Mouse (Mus musculus): ENCODE measurements around the gene Paqr9.
"Not testable (repeated sequence)": the region's sequence is repeated elsewhere in the genome, so short reads cannot be mapped to it uniquely, and the experiment has no call there.

Gene Paqr9

GRCm38 (mm10) chr9:95559059-95559935 is at the start of gene Paqr9:
Gene Paqr9 (plus strand): TSS chr9:95559657.
- no peak for DNase-seq (ENCODE audit: low read depth, low spot score)

GRCm38 (mm10) chr9:95510693-95511404 is 48.6 kb upstream of the Paqr9 start:
- DNase-seq (ENCODE audit: low read depth, low spot score), result no peak

DNA sequence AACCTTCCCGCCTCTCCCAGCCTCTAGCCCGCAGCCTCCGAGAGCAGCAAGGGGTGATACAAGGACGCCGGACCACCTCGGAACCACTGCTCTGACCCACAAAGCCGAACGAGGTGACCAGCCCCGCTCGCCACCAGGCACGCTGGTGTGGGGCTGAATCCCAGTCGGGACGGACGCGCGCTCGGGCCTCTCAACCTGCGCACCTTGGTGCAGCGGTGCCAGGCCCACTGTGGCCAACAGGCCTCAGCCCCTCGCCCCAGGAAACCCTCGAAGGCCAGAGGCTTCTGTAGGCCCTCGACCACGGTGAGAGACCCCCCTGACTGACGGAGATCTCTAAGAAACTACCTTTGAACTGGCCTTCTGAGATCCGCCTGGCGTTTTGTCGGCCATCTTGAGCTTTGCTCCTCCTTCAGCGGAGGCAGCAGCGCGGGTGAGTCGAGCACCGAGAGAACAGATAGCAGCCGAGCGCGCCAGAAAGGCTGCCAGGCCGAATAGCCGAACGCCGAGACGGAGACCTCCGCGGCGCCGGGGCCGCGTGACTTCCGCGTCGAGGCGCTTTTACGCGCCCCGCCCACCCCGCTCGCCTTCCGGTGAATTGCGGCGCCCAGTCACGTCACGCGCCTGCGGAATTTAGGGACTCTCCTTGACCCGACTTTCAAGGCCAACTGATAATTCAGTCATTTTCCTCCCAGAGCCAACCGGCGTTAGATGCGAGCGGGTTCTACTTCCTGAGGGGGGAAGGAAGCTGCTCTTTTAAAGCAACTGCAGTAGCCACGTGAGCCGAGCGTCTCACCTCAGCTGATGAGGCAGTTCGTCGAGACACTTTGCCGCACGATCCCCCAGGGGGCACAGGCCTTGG is 47.8 kb upstream of the Paqr9 start, which contains the start of gene U2surp:
TSS of gene U2surp (minus strand) at position 525 of the 859 bp plus-strand sequence.
- peak; percentile 98 for DNase-seq (ENCODE audit: low read depth, low spot score)

DNA sequence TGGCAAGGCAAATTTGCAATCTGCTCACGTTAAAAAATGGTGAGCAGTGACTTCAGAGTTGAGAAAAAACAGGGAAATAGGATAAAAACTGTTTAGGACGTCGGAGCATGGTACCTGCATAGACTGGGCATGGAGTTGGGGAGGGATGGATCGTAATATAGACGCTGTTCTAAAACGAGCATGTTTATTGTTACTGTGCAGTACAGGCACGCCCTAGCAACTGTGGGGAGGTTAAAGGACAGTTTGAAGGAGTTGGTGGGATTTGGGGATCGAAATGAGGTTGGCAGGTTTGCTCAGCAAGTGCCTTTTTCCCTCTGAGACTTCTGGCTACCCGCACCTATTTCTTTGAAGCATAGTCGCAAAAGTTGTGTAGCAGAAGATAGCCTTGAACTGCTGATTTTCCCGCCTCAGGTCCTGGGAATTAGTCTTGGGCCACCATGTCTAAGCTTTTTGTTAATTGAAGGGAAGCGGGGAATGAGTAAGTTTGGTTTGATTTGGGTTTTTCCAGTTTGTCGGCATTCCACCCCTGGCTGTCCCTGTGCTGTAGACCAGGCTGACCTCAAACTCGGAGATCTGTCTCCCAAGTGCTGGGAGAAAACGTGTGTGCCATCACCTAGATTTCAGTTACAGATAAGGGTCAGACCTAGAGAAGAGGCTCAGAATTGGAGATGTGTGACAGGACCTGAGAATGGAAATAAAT is 47.0 kb upstream of the Paqr9 start:
- peak; percentile 12 for DNase-seq (ENCODE audit: low read depth, low spot score)

- DNase-seq (ENCODE audit: low read depth, low spot score), result no peak
Observed at GRCm38 (mm10) chr9:95513776-95514175, 45.7 kb upstream of the Paqr9 start.

DNA sequence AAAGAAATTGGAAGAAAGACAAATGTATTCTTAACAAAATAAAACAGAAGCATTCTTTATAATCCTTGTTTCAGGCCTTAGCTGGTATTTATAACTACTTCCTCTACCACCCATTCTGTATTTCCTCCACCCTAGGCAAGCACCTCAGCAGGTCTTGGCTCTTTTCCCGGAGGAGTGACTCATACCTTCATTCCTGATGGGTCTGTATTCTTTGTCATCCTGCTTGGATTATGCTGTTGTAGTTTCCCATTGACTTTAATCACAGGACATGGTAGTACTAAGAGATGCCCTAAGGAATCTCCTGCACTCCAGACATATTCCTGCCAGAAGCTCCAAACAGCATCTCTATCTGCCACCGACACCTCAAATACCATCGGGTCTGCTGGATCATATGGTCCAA is 45.1 kb upstream of the Paqr9 start:
- not testable (repeated sequence) for DNase-seq (ENCODE audit: low read depth, low spot score)

DNA sequence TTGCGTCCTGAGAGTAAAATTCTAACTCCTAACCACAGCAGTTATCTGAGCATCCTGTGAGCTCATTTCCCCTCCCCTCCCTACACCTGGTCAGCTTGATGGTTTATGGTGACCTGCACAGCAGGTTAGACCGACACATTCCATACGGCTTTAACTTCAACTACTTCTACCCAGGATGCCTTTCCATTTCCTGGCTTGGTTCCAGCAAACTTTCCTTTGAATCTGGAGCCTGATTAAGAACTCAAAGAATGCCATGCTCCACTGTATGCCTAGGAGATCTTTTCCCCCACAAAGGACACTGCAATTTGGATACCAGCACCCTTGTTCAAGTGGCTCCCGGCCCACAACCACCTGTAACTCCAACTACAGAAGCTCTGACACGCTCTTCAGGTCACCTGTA is 38.9 kb upstream of the Paqr9 start:
- DNase-seq (ENCODE audit: low read depth, low spot score), result no peak

- DNase-seq (ENCODE audit: low read depth, low spot score), result no peak
Observed at GRCm38 (mm10) chr9:95521031-95521430, 38.4 kb upstream of the Paqr9 start.

- DNase-seq (ENCODE audit: low read depth, low spot score), result no peak
Observed at GRCm38 (mm10) chr9:95521566-95521965, 37.9 kb upstream of the Paqr9 start.

- DNase-seq (ENCODE audit: low read depth, low spot score), result no peak
Observed at GRCm38 (mm10) chr9:95522561-95522960, 36.9 kb upstream of the Paqr9 start.

DNA sequence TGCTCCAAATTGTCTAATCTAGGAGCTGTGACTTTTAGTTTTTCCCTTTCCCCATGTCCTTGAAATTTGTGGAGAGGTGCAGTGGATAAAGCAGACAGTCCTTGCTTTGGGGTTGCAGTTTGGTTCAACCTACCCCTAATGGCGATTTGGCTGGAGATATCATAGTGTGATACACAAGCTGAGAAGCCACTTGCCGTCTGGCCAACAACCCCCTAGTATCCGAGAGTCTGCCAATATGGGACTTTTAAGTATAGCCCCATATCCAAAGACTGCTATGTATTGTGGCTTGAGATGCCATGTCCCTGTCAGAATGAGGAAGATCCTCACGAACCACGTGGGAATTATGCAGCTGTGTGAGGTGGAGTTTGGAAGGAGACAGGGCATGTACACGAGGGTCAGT is 34.1 kb upstream of the Paqr9 start:
- no peak for DNase-seq (ENCODE audit: low read depth, low spot score)

- DNase-seq (ENCODE audit: low read depth, low spot score), result peak; percentile 14
Observed at GRCm38 (mm10) chr9:95525961-95526360, 33.5 kb upstream of the Paqr9 start.

DNA sequence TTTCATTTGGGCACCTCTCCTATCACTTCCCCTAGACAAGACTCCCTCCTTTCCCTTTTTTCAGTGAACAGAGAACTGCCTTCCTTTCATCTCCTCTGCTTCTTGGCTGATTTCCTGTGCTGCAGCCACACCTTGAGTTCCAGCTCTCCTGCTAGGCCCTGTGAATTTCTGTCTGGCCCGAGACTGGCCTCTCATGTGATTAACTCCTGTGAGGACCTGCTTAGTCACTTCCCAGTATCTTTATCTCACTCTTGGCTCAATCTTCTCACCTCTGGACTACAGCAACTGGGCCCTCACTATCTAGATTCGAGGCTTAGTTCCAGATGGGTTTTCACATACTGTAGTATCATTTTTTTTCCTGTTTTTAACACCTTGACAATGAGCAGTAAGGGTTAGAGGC is 31.8 kb upstream of the Paqr9 start:
- DNase-seq (ENCODE audit: low read depth, low spot score), result no peak

- DNase-seq (ENCODE audit: low read depth, low spot score), result no peak
Observed at GRCm38 (mm10) chr9:95531144-95531543, 28.3 kb upstream of the Paqr9 start.

GRCm38 (mm10) chr9:95533817-95534216 is 25.6 kb upstream of the Paqr9 start:
- DNase-seq (ENCODE audit: low read depth, low spot score), result peak; percentile 26

- DNase-seq (ENCODE audit: low read depth, low spot score), result no peak
Observed at GRCm38 (mm10) chr9:95539176-95539800, 20.2 kb upstream of the Paqr9 start.

DNA sequence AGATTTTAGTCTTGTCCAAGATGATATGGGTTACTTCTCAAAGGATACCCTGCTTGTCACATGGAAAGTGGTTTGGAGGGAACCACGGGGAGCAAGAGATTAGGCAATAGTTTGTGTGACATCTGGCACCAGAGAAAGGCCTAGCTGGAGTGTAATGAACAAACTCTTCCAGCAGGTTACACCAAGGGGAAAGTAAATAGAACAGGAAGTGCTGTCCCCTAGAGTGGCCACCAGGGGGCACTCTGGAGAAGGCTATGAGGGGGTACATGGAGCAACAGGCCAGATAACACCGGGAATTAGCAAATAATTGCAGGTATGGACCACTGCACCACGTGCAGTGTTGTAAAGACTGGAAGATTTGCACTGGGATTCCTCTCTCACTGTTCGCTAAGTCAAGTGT is 19.0 kb upstream of the Paqr9 start:
- peak; percentile 65 for DNase-seq (ENCODE audit: low read depth, low spot score)

GRCm38 (mm10) chr9:95541208-95541607 is 18.2 kb upstream of the Paqr9 start:
- DNase-seq (ENCODE audit: low read depth, low spot score), result no peak

DNA sequence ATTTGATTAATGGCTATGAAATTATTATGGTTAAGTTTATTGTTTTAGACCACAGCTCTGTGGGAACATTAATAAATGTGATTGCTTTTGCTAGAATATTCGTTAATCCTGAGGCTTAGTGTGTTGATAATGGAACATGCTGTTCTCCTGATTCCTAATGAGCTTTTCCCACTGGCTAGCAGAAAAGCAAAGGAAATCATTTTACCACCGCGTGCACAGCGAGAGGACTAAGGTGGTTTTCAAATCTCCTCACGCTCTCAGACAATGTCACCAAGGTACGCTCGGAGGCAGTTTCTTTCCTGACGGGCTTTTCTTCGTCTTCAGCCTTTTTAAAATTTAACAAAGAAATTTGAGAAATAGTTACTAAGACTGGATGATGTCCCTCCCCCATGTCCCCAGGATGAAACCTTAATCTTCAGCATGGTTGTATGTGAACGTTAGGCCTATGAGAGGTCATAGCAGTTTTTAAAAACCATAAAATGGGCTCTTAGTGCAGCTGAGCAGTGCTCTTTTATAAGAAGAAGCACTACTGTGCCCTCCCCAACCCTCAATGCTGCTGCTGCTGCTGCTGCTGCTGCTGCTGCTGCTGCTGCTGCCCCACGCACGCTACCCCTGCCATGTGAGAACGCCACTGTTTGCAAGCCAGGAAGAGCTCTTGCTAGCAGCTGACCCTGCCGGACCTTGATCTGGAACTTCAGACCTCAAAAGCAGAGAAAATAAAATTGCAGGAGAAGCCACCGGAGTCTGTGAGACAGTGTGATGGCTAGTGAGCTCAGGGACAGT is 17.6 kb upstream of the Paqr9 start:
- no peak for DNase-seq (ENCODE audit: low read depth, low spot score)

DNA sequence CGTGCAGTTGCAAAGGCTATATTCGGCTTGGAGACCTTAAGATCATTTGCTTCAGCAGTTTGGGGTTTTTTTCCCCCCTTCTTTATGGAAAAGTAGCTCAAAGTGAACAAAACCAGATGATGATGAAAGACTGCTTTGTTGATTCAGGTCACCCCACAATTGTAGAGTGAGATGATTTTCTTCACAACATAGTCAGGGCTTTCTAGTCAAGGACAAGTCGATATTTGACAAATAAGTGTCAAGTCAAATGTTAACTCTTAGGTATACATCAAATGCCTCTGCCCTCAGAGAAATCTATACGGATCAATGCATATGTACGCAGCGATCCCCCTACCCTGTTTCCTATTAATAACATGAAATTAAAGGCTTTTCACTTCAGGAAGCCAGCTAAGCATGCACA is 17.0 kb upstream of the Paqr9 start:
- no peak for DNase-seq (ENCODE audit: low read depth, low spot score)

All from CD4-positive, CD25-positive, alpha-beta regulatory T cell, adult 2 months (primary cell).